Mouse (Mus musculus) spleen, postnatal 14 days (tissue): Measurements from ENCODE around the gene Fam53b.
A peak's percentile ranks its signal among the peaks of the same experiment; 100 is the strongest.

Experiments used
- DNase-seq, 2 experiments: peaks; one replicate each; pipeline ENCODE4 v3.0.0; 2021 to 2022; ENCODE audit warnings: low spot score in 2 of 2

The Fam53b gene

GRCm38 (mm10) chr7:132739829-132740228, 73.9 kb downstream of the Fam53b start:
- no peak for DNase-seq

GRCm38 (mm10) chr7:132738844-132739243, 74.8 kb downstream of the Fam53b start:
- no peak for DNase-seq

GRCm38 (mm10) chr7:132736099-132736862, 77.4 kb downstream of the Fam53b start:
- no peak for DNase-seq

GRCm38 (mm10) chr7:132735145-132735544, 78.5 kb downstream of the Fam53b start:
- peak; percentile 71 to 80 for DNase-seq

GRCm38 (mm10) chr7:132734222-132734621, 79.5 kb downstream of the Fam53b start:
- no peak for DNase-seq

- DNase-seq, result no peak
Measured at GRCm38 (mm10) chr7:132733521-132733920, 80.2 kb downstream of the Fam53b start.

- DNase-seq, result no peak
Measured at GRCm38 (mm10) chr7:132732136-132732789, 81.4 kb downstream of the Fam53b start.

GRCm38 (mm10) chr7:132731558-132731957, 82.1 kb downstream of the Fam53b start:
- DNase-seq, result no peak

- DNase-seq, result no peak
Measured at GRCm38 (mm10) chr7:132730510-132730909, 83.2 kb downstream of the Fam53b start.

- DNase-seq, result no peak
Measured at GRCm38 (mm10) chr7:132729093-132729831, 84.4 kb downstream of the Fam53b start.

GRCm38 (mm10) chr7:132726106-132726861, 87.4 kb downstream of the Fam53b start:
- DNase-seq, result no peak

- no peak for DNase-seq
Measured at GRCm38 (mm10) chr7:132724501-132725062, 89.1 kb downstream of the Fam53b start.

GRCm38 (mm10) chr7:132723906-132724305, 89.8 kb downstream of the Fam53b start:
- DNase-seq, result no peak

- DNase-seq, result no peak
Measured at GRCm38 (mm10) chr7:132722401-132723370, 91.0 kb downstream of the Fam53b start.

GRCm38 (mm10) chr7:132720562-132720961, 93.1 kb downstream of the Fam53b start:
- peak; percentile 62 to 80 for DNase-seq

GRCm38 (mm10) chr7:132719570-132719969, 94.1 kb downstream of the Fam53b start:
- no peak for DNase-seq

- no peak for DNase-seq
Measured at GRCm38 (mm10) chr7:132715259-132715658, 98.4 kb downstream of the Fam53b start.

GRCm38 (mm10) chr7:132714236-132714923, 99.3 kb downstream of the Fam53b start:
- no peak for DNase-seq

- no peak for DNase-seq
Measured at GRCm38 (mm10) chr7:132713483-132714126, 100.1 kb downstream of the Fam53b start.
